Mouse (Mus musculus) cortical plate, adult 2 months (tissue): ENCODE results near the gene Olfr1322. TPM values are rescaled to one million over a fixed set of nuclear protein-coding genes. Genes with fewer than 3 reads are reported as not detected.

Experiments
- H3K27ac ChIP-seq: fragments of 200-500 bp; 2 replicates; pipeline ENCODE4 v1.5.1; 2012; ENCODE audit warnings: low read length, control low read depth, inconsistent platforms; ENCODE audit not compliant: insufficient read depth
- H3K4me1 ChIP-seq: fragments of 200-500 bp; 2 replicates; pipeline ENCODE4 v1.6.1; 2011; ENCODE audit warnings: low read length; ENCODE audit not compliant: control insufficient read depth, insufficient read depth
- H3K4me3 ChIP-seq: fragments of 200-500 bp; 2 replicates; pipeline ENCODE4 v1.5.1; 2011; ENCODE audit warnings: mild to moderate bottlenecking, low read length, control low read depth; ENCODE audit not compliant: insufficient read depth
- CTCF ChIP-seq: fragments of 200-500 bp; IDR thresholded peaks from 2 replicates; pipeline ENCODE4 v1.5.1; 2011; ENCODE audit warnings: mild to moderate bottlenecking, control low read depth, low read length; ENCODE audit not compliant: insufficient read depth; ENCODE audit errors: extremely low read depth
- POLR2A ChIP-seq: fragments of 200-500 bp; IDR thresholded peaks from 2 replicates; pipeline ENCODE4 v1.6.1; 2011; ENCODE audit warnings: mild to moderate bottlenecking, low read length, control low read depth; ENCODE audit not compliant: insufficient read depth; ENCODE audit errors: extremely low read depth
- polyA plus RNA-seq: library from polyadenylated mRNA; depleted of rRNA; stranded (reverse); fragments of >200 nt; gene quantifications from 2 replicates; pipeline ENCODE4 v1.2.3, GENCODE M21; 2012; rRNA removed

Gene Olfr1322
- polyA plus RNA-seq = not detected in 2 replicates

- Histone ChIP-seq H3K27ac (no peak within 1 kb of the TSS), H3K4me3 (no peak within 1 kb of the TSS), H3K4me1 (no peaks in the 10 kb centered on the region)
- no peak for TF ChIP-seq CTCF
- TF ChIP-seq POLR2A = no peak
These were observed at the start of gene Olfr1322 for GRCm38 (mm10) chrX:49891383-49891782. Gene Olfr1322, minus strand, starts transcription at chrX:49891483.

GRCm38 (mm10) chrX:49877651-49878349, 13.5 kb downstream of the Olfr1322 start:
- Histone ChIP-seq H3K27ac (no peak overlapping the region), H3K4me1 (no peaks in the 10 kb centered on the region), H3K4me3 (no peak overlapping the region)
- TF ChIP-seq POLR2A (no peak), CTCF (no peak)

Other genes starting within 250 kb of the Olfr1322 start
- not detected in 2 replicates for gene Olfr1320, start 219.2 kb downstream of the Olfr1322 start, polyA plus RNA-seq
- not detected in 2 replicates for gene Olfr1321, start 156.4 kb downstream of the Olfr1322 start, polyA plus RNA-seq
- gene Igsf1, start 93.7 kb downstream of the Olfr1322 start, polyA plus RNA-seq = 1.5 and 2.0 TPM in 2 replicates
- gene Olfr1323, start 127.9 kb upstream of the Olfr1322 start, polyA plus RNA-seq = not detected in 2 replicates